Mouse (Mus musculus): ENCODE data around the gene Gal3st1.

DNA sequence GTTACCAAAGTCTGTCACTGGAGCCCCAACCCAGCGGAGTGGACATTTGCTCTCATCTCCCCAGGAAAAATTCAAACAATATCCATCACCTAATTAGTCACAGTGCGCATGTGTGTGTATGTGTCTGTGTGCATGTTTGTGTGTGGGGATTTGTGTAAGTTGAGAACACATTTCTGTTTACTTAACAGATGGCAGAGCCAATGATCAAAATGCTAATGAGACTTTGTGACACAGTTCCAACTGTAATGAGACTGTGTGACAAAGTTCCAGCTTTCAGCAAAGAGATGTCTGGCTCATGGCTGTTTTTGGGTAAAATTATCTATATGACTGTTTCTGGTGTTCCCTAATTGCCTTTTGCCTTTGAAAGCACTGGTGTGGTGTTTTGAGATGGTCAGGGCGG lies 47.1 kb upstream of the Gal3st1 start:
- TF ChIP-seq CTCF (IDR thresholded peaks at IDR 0.05; ENCODE audit: low read depth, low read length): no peak
- TF ChIP-seq TAL1 (conservative IDR thresholded peaks at IDR 0.05; ENCODE audit: low read depth, low read length): no peak
- no peak for TF ChIP-seq POLR2AphosphoS5 (IDR thresholded peaks at IDR 0.05; ENCODE audit: insufficient replicate concordance, low read depth, low read length)
- no peak for TF ChIP-seq GATA1 (IDR thresholded peaks at IDR 0.05; ENCODE audit: borderline replicate concordance, low read length)
- no peak for TF ChIP-seq GATA2 (IDR thresholded peaks at IDR 0.05; ENCODE audit: borderline replicate concordance, low read depth, low read length)

Data from G1E (cell line).